Mouse (Mus musculus): ENCODE results near the gene Nxpe4. TPM values are rescaled to one million over a fixed set of nuclear protein-coding genes. Genes with fewer than 3 reads are reported as not detected.
A peak's percentile ranks its signal among the peaks of the same experiment; 100 is the strongest.

Nxpe4 gene
- polyA plus RNA-seq, 1 experiment from 2014 or later, result 3.3 TPM

- H3K27me3 ChIP-seq (replicated peaks), result no peaks in the 10 kb centered on the region
- H3K4me2 ChIP-seq, result no peak overlapping the region
- H3K9me3 ChIP-seq, result no peaks in the 10 kb centered on the region
- 88% methylated on average over 7 of the region's 7 CpGs for WGBS
- H3K27ac ChIP-seq (replicated peaks), result no peak overlapping the region
- no peak overlapping the region for H3K9ac ChIP-seq
- no peak overlapping the region for H3K4me3 ChIP-seq
- ATAC-seq (ENCODE audit: extremely low read depth, insufficient number of reproducible peaks, low FRiP score, low TSS enrichment), result no peak
- no peaks in the 10 kb centered on the region for H3K36me3 ChIP-seq
- H3K4me1 ChIP-seq, result no peaks in the 10 kb centered on the region
Measured at GRCm38 (mm10) chr9:48329597-48329996, 167.8 kb downstream of the Nxpe4 start.

GRCm38 (mm10) chr9:48338783-48339455 lies 177.1 kb downstream of the Nxpe4 start:
- Histone ChIP-seq H3K27me3 (replicated peaks) (no peaks in the 10 kb centered on the region), H3K4me2 (peak overlapping the region; percentile 43), H3K27ac (replicated peaks) (0 out of 2 replicates have a peak overlapping the region, but pooled peaks have one; percentile 12)

GRCm38 (mm10) chr9:48339563-48339962 lies 177.7 kb downstream of the Nxpe4 start:
- peak overlapping the region; percentile 26 for H3K4me3 ChIP-seq
- H3K9ac ChIP-seq, result peak overlapping the region; percentile 14; the same call in 1 of the 2 replicates
- no peaks in the 10 kb centered on the region for H3K4me1 ChIP-seq
- peak overlapping the region; percentile 43 for H3K4me2 ChIP-seq
- H3K9me3 ChIP-seq, result no peaks in the 10 kb centered on the region
- no peaks in the 10 kb centered on the region for H3K27me3 ChIP-seq (replicated peaks)
- no peaks in the 10 kb centered on the region for H3K36me3 ChIP-seq
- 38% methylated on average over 5 of the region's 5 CpGs for WGBS
- 0 out of 2 replicates have a peak overlapping the region, but pooled peaks have one; percentile 12 for H3K27ac ChIP-seq (replicated peaks)
- no peak for ATAC-seq (ENCODE audit: extremely low read depth, insufficient number of reproducible peaks, low FRiP score, low TSS enrichment)

More at GRCm38 (mm10) chr9:48338783-48339455, 177.1 kb downstream of the Nxpe4 start:
- H3K9ac ChIP-seq, result peak overlapping the region; percentile 14; the same call in 1 of the 2 replicates
- peak overlapping the region; percentile 26 for H3K4me3 ChIP-seq
- no peaks in the 10 kb centered on the region for H3K4me1 ChIP-seq
- no peaks in the 10 kb centered on the region for H3K36me3 ChIP-seq
- 35% methylated on average over 4 of the region's 4 CpGs for WGBS
- no peak for ATAC-seq (ENCODE audit: extremely low read depth, insufficient number of reproducible peaks, low FRiP score, low TSS enrichment)
- no peaks in the 10 kb centered on the region for H3K9me3 ChIP-seq

- H3K9me3 ChIP-seq, result no peaks in the 10 kb centered on the region
- peak overlapping the region; percentile 18; the same call in 1 of the 2 replicates for H3K4me3 ChIP-seq
- H3K27me3 ChIP-seq (replicated peaks), result no peaks in the 10 kb centered on the region
- no peak for ATAC-seq (ENCODE audit: extremely low read depth, insufficient number of reproducible peaks, low FRiP score, low TSS enrichment)
- H3K27ac ChIP-seq (replicated peaks), result no peak overlapping the region
- H3K36me3 ChIP-seq, result no peaks in the 10 kb centered on the region
- peak overlapping the region; percentile 43; the same call in 1 of the 2 replicates for H3K4me2 ChIP-seq
- H3K9ac ChIP-seq, result no peak overlapping the region
- 63% methylated on average over 10 of the region's 10 CpGs for WGBS
- H3K4me1 ChIP-seq, result no peaks in the 10 kb centered on the region
Measured at GRCm38 (mm10) chr9:48340708-48341380, 179.0 kb downstream of the Nxpe4 start.

GRCm38 (mm10) chr9:48345456-48345855 lies 183.6 kb downstream of the Nxpe4 start:
- Histone ChIP-seq H3K4me3 (no peak overlapping the region), H3K27me3 (replicated peaks) (no peaks in the 10 kb centered on the region), H3K4me2 (no peak overlapping the region), H3K36me3 (no peaks in the 10 kb centered on the region), H3K4me1 (no peaks in the 10 kb centered on the region), H3K9me3 (no peaks in the 10 kb centered on the region), H3K9ac (no peak overlapping the region), H3K27ac (replicated peaks) (no peak overlapping the region)
- 79% methylated on average over 9 of the region's 9 CpGs for WGBS
- no peak for ATAC-seq (ENCODE audit: extremely low read depth, insufficient number of reproducible peaks, low FRiP score, low TSS enrichment)

GRCm38 (mm10) chr9:48345866-48346265 lies 184.0 kb downstream of the Nxpe4 start:
- H3K4me2 ChIP-seq, result no peak overlapping the region
- H3K36me3 ChIP-seq, result no peaks in the 10 kb centered on the region
- ATAC-seq (ENCODE audit: extremely low read depth, insufficient number of reproducible peaks, low FRiP score, low TSS enrichment), result no peak
- H3K4me1 ChIP-seq, result no peaks in the 10 kb centered on the region
- WGBS, result 72% methylated on average over 3 of the region's 3 CpGs
- no peaks in the 10 kb centered on the region for H3K27me3 ChIP-seq (replicated peaks)
- no peaks in the 10 kb centered on the region for H3K9me3 ChIP-seq
- no peak overlapping the region for H3K9ac ChIP-seq
- no peak overlapping the region for H3K27ac ChIP-seq (replicated peaks)
- H3K4me3 ChIP-seq, result no peak overlapping the region

GRCm38 (mm10) chr9:48353148-48353698 lies 191.4 kb downstream of the Nxpe4 start, which contains the start of gene Nxpe2:
TSS of gene Nxpe2 (minus strand) at chr9:48353454.
- no peak for ATAC-seq (ENCODE audit: extremely low read depth, insufficient number of reproducible peaks, low FRiP score, low TSS enrichment)
- Histone ChIP-seq H3K36me3 (no peaks in the 10 kb centered on the region), H3K27ac (replicated peaks) (peak within 1 kb of the TSS; percentile 82), H3K4me1 (peaks cover 9% of the 10 kb centered on the region; the same call in 1 of the 2 replicates), H3K27me3 (replicated peaks) (no peaks in the 10 kb centered on the region), H3K9me3 (no peaks in the 10 kb centered on the region), H3K4me2 (no peak within 1 kb of the TSS), H3K4me3 (no peak within 1 kb of the TSS), H3K9ac (no peak within 1 kb of the TSS)
- WGBS, result 38% methylated on average over 2 of the region's 2 CpGs

- no peak for ATAC-seq (ENCODE audit: extremely low read depth, insufficient number of reproducible peaks, low FRiP score, low TSS enrichment)
- no peak overlapping the region for H3K4me3 ChIP-seq
- H3K4me2 ChIP-seq, result no peak overlapping the region
- H3K9ac ChIP-seq, result no peak overlapping the region
- no peaks in the 10 kb centered on the region for H3K27me3 ChIP-seq (replicated peaks)
- WGBS, result 73% methylated on average over 4 of the region's 4 CpGs
- peaks cover 9% of the 10 kb centered on the region; the same call in 1 of the 2 replicates for H3K4me1 ChIP-seq
- H3K27ac ChIP-seq (replicated peaks), result peak overlapping the region; percentile 82
- no peaks in the 10 kb centered on the region for H3K36me3 ChIP-seq
- H3K9me3 ChIP-seq, result no peaks in the 10 kb centered on the region
Measured at GRCm38 (mm10) chr9:48354122-48354521, 192.3 kb downstream of the Nxpe4 start.

GRCm38 (mm10) chr9:48354793-48355192 lies 193.0 kb downstream of the Nxpe4 start:
- no peak for ATAC-seq (ENCODE audit: extremely low read depth, insufficient number of reproducible peaks, low FRiP score, low TSS enrichment)
- peak overlapping the region; percentile 82; the same call in 1 of the 2 replicates for H3K27ac ChIP-seq (replicated peaks)
- no peaks in the 10 kb centered on the region for H3K36me3 ChIP-seq
- no peak overlapping the region for H3K9ac ChIP-seq
- H3K27me3 ChIP-seq (replicated peaks), result no peaks in the 10 kb centered on the region
- H3K4me1 ChIP-seq, result peaks cover 9% of the 10 kb centered on the region; the same call in 1 of the 2 replicates
- H3K4me2 ChIP-seq, result no peak overlapping the region
- 27% methylated on average over 3 of the region's 3 CpGs for WGBS
- no peaks in the 10 kb centered on the region for H3K9me3 ChIP-seq
- no peak overlapping the region for H3K4me3 ChIP-seq

- Histone ChIP-seq H3K27ac (replicated peaks) (no peak overlapping the region), H3K4me1 (peaks cover 13% of the 10 kb centered on the region), H3K9me3 (no peaks in the 10 kb centered on the region), H3K4me2 (no peak overlapping the region), H3K27me3 (replicated peaks) (no peaks in the 10 kb centered on the region), H3K36me3 (no peaks in the 10 kb centered on the region), H3K4me3 (no peak overlapping the region), H3K9ac (no peak overlapping the region)
- 83% methylated on average over 3 of the region's 3 CpGs for WGBS
- no peak for ATAC-seq (ENCODE audit: extremely low read depth, insufficient number of reproducible peaks, low FRiP score, low TSS enrichment)
Measured at GRCm38 (mm10) chr9:48357097-48357496, 195.3 kb downstream of the Nxpe4 start.

GRCm38 (mm10) chr9:48360826-48361225 lies 199.0 kb downstream of the Nxpe4 start:
- Histone ChIP-seq H3K4me3 (no peak overlapping the region), H3K27ac (replicated peaks) (no peak overlapping the region), H3K27me3 (replicated peaks) (no peaks in the 10 kb centered on the region), H3K36me3 (no peaks in the 10 kb centered on the region), H3K9me3 (no peaks in the 10 kb centered on the region), H3K4me1 (peaks cover 10% of the 10 kb centered on the region), H3K4me2 (no peak overlapping the region), H3K9ac (no peak overlapping the region)
- ATAC-seq (ENCODE audit: extremely low read depth, insufficient number of reproducible peaks, low FRiP score, low TSS enrichment), result no peak
- WGBS, result 71% methylated on average over 4 of the region's 4 CpGs
